25 mouse cellular contexts compared by ENCODE assay signal in the genomic region with DNA sequence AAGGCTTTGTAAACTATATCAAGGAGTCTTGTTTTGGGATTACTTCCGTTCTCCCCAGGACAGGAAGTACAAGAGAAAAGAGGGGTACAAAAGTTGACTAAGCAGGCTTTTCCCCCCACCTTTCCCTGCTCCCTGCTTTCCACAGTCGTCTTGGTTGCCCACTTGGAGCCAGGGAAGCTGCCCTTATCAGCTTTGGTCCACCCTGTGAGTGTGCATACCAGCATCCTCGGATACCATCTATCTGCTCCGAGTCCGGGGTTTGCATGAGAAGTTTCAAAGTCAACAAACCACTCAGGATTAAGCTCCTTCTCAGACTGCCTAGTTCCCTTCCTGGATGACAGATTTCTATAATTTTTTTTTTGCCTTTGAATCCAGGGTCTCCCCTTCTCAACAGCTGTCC. TPM values are rescaled to one million over a fixed set of nuclear protein-coding genes. Genes with fewer than 3 reads are reported as not detected.
DNase-seq lines count a peak whose midpoint lies in the region; ATAC-seq lines count a peak whose summit lies in the region.
"Had no signal": no experiment of that assay in that cellular context is flagged by ENCODE, and none has a peak within 500 bp of the region (broad histone marks: within the 10 kb centered on the region; RNA-seq: fewer than 3 reads in every experiment).

No protein-coding gene starts in this region.

- H3K27ac ChIP-seq in heart, embryonic 13.5 days (replicated peaks): peak overlapping the region; percentile 89
- peak overlapping the region; percentile 91 for H3K27ac ChIP-seq in lung, embryonic 15.5 days
- peak overlapping the region; percentile 93 for H3K27ac ChIP-seq in limb, embryonic 12.5 days
- H3K27ac ChIP-seq: embryonic facial prominence, embryonic 15.5 days; hindbrain, embryonic 15.5 days; kidney, postnatal 0 days; liver, embryonic 14.5 days; stomach, embryonic 15.5 days had no signal

- H3K9ac ChIP-seq in heart, embryonic 13.5 days: peak overlapping the region; percentile 89
- peak overlapping the region; percentile 63 for H3K9ac ChIP-seq in lung, embryonic 15.5 days
- H3K9ac ChIP-seq in limb, embryonic 12.5 days (replicated peaks): peak overlapping the region; percentile 87
- H3K9ac ChIP-seq: embryonic facial prominence, embryonic 15.5 days; hindbrain, embryonic 15.5 days; liver, embryonic 14.5 days; stomach, embryonic 15.5 days had no signal

- 4% methylated on average over 5 of the region's 5 CpGs for WGBS in heart, embryonic 13.5 days
- WGBS in lung, embryonic 15.5 days: under 1% methylated on average over 5 of the region's 5 CpGs
- WGBS in limb, embryonic 12.5 days: under 1% methylated on average over 5 of the region's 5 CpGs

- peaks cover 90% of the 10 kb centered on the region for H3K27me3 ChIP-seq in heart, embryonic 13.5 days (replicated peaks)
- H3K27me3 ChIP-seq in lung, embryonic 15.5 days: peaks cover 85% of the 10 kb centered on the region
- H3K27me3 ChIP-seq in limb, embryonic 12.5 days: peaks cover 94% of the 10 kb centered on the region

- no peaks in the 10 kb centered on the region for H3K9me3 ChIP-seq in heart, embryonic 13.5 days
- H3K9me3 ChIP-seq in lung, embryonic 15.5 days: no peaks in the 10 kb centered on the region
- H3K9me3 ChIP-seq in limb, embryonic 12.5 days: no peaks in the 10 kb centered on the region
- H3K9me3 ChIP-seq: embryonic facial prominence, embryonic 15.5 days; hindbrain, embryonic 15.5 days; stomach, embryonic 15.5 days had no signal

- H3K4me3 ChIP-seq in heart, embryonic 13.5 days: peak overlapping the region; percentile 55
- peak overlapping the region; percentile 42 for H3K4me3 ChIP-seq in lung, embryonic 15.5 days
- H3K4me3 ChIP-seq in limb, embryonic 12.5 days (replicated peaks): peak overlapping the region; percentile 46
- H3K4me3 ChIP-seq: embryonic facial prominence, embryonic 15.5 days; hindbrain, embryonic 15.5 days; stomach, embryonic 15.5 days had no signal

- ATAC-seq in heart, embryonic 13.5 days (ENCODE audit: extremely low read depth, insufficient number of reproducible peaks, low FRiP score, low TSS enrichment): no peak
- ATAC-seq in lung, embryonic 15.5 days (ENCODE audit: borderline replicate concordance, extremely low read depth, low FRiP score, low TSS enrichment): no peak
- ATAC-seq in limb, embryonic 12.5 days (ENCODE audit: insufficient number of reproducible peaks, insufficient read depth, low FRiP score, low TSS enrichment, low read depth): no peak
- ATAC-seq: activated CD4-positive, CD25-positive, alpha-beta regulatory T cell, adult 4 months; intestine, postnatal 0 days; Patski had no signal

- H3K36me3 ChIP-seq in heart, embryonic 13.5 days: no peaks in the 10 kb centered on the region
- no peaks in the 10 kb centered on the region for H3K36me3 ChIP-seq in lung, embryonic 15.5 days
- no peaks in the 10 kb centered on the region for H3K36me3 ChIP-seq in limb, embryonic 12.5 days
- H3K36me3 ChIP-seq: embryonic facial prominence, embryonic 15.5 days; hindbrain, embryonic 15.5 days; stomach, embryonic 15.5 days had no signal

- H3K4me2 ChIP-seq in heart, embryonic 13.5 days: peak overlapping the region; percentile 81
- peak overlapping the region; percentile 53 for H3K4me2 ChIP-seq in lung, embryonic 15.5 days
- peak overlapping the region; percentile 61 for H3K4me2 ChIP-seq in limb, embryonic 12.5 days
- H3K4me2 ChIP-seq: embryonic facial prominence, embryonic 15.5 days; hindbrain, embryonic 15.5 days; stomach, embryonic 15.5 days had no signal

- no peak for DNase-seq in heart, adult 18-20 months
- no peak for DNase-seq in lung, adult 18-20 months
- DNase-seq in embryo, embryonic 9.5 days (ENCODE audit: extremely low spot score): peak; percentile 41
- DNase-seq in adipocyte (ENCODE audit: low spot score): no peak
- DNase-seq: adrenal gland, postnatal 25 days; cerebellum, adult 18-20 months; gastrocnemius, postnatal 36 days; layer of hippocampus, postnatal 36 days; spleen, adult 18-20 months; thymus, adult 2 months had no signal

- peaks cover 39% of the 10 kb centered on the region for H3K4me1 ChIP-seq in heart, embryonic 13.5 days
- H3K4me1 ChIP-seq in lung, embryonic 15.5 days: peaks cover 21% of the 10 kb centered on the region
- peaks cover 23% of the 10 kb centered on the region for H3K4me1 ChIP-seq in limb, embryonic 12.5 days (replicated peaks)
- H3K4me1 ChIP-seq: hindbrain, embryonic 15.5 days; stomach, embryonic 15.5 days had no signal

RNA-seq across cellular contexts. Expression of gene Tbx5, which starts 26.8 kb away (rescaled TPM):
- 31.3 and 38.4 TPM in 2 replicates for polyA plus RNA-seq in heart, embryonic 13.5 days (2015; fragmentation: Nextera tagmentation; extraction: Ambion mirVana)
- 10 to 100 TPM; 18.5 to 25.8 TPM for total RNA-seq in heart, adult 18-20 months (2021)
- 50.1 and 55.7 TPM in 2 replicates for polyA plus RNA-seq in lung, embryonic 15.5 days (2015; fragmentation: Nextera tagmentation; extraction: Ambion mirVana)
- polyA plus RNA-seq in limb, embryonic 12.5 days (2016; fragmentation: Nextera tagmentation; extraction: Ambion mirVana): 35.6 and 51.2 TPM in 2 replicates
- total RNA-seq: gastrocnemius, postnatal 36 days; layer of hippocampus, adult 18-20 months; layer of hippocampus, postnatal 36 days; left cerebral cortex, postnatal 25 days had no signal
- polyA plus RNA-seq: activated CD4-positive, CD25-positive, alpha-beta regulatory T cell, adult 4 months; C2C12; forebrain, embryonic 11.5 days; intestine, postnatal 0 days; kidney, postnatal 0 days; Patski had no signal
